18 mouse cellular contexts compared by ENCODE assay signal in genomic region chr6:29432156-29432555, GRCm38 (mm10). TPM values are rescaled to one million over a fixed set of nuclear protein-coding genes. Genes with fewer than 3 reads are reported as not detected.
DNase-seq lines count a peak whose midpoint lies in the region; ATAC-seq and TF ChIP-seq lines count a peak whose summit lies in the region.
"Had no signal": no experiment of that assay in that cellular context is flagged by ENCODE, and none has a peak within 500 bp of the region (broad histone marks: within the 10 kb centered on the region; RNA-seq: fewer than 3 reads in every experiment).

No protein-coding gene starts in this region.

- peak; percentile 7 for DNase-seq in hindbrain, postnatal 0 days (ENCODE audit: low spot score)
- DNase-seq in hindbrain, embryonic 10.5 days (ENCODE audit: low spot score): no peak
- peak; percentile 36 for DNase-seq in gastrocnemius, postnatal 14 days
- no peak for DNase-seq in lung, adult 2 months
- DNase-seq in cerebellum, postnatal 36 days: no peak
- DNase-seq in lung, postnatal 14 days: no peak
- DNase-seq: cerebellum, adult 18-20 months; kidney, adult 8-10 months had no signal

- intact Hi-C loops in gastrocnemius, postnatal 14 days (cut with DNase I; ENCODE audit: low total_unique reads): no loop called here

- ATAC-seq in hindbrain, postnatal 0 days: no peak
- no peak for ATAC-seq in heart, embryonic 14.5 days (ENCODE audit: insufficient number of reproducible peaks, insufficient read depth, low FRiP score, low read depth)
- ATAC-seq: CD4-positive, CD25-positive, alpha-beta regulatory T cell, adult 4 months; hindbrain, embryonic 16.5 days had no signal

- H3K27ac ChIP-seq in hindbrain, postnatal 0 days: no peak overlapping the region
- H3K27ac ChIP-seq in hindbrain, embryonic 10.5 days: no peak overlapping the region
- peak overlapping the region; percentile 99 for H3K27ac ChIP-seq in heart, embryonic 14.5 days (replicated peaks in 1 of 2; ENCODE audit: control insufficient read depth in 1 of 2, insufficient read depth in 1 of 2, low read depth in 2 of 2, low read length in 2 of 2)
- H3K27ac ChIP-seq: forebrain, embryonic 12.5 days had no signal

- H3K36me3 ChIP-seq in hindbrain, postnatal 0 days (ENCODE audit: insufficient read depth, low read length): no peaks in the 10 kb centered on the region
- no peaks in the 10 kb centered on the region for H3K36me3 ChIP-seq in hindbrain, embryonic 10.5 days
- peaks cover 5% of the 10 kb centered on the region for H3K36me3 ChIP-seq in heart, embryonic 14.5 days (ENCODE audit: control insufficient read depth, insufficient read depth, low read length)
- H3K36me3 ChIP-seq: forebrain, embryonic 12.5 days had no signal

- no peak for TF ChIP-seq POLR2A in lung, adult 2 months (IDR thresholded peaks at IDR 0.05; ENCODE audit: borderline replicate concordance, extremely low read depth, low read depth, low read length)

- H3K9me3 ChIP-seq in hindbrain, postnatal 0 days (ENCODE audit: low read length): no peaks in the 10 kb centered on the region
- no peaks in the 10 kb centered on the region for H3K9me3 ChIP-seq in hindbrain, embryonic 10.5 days
- no peaks in the 10 kb centered on the region for H3K9me3 ChIP-seq in heart, embryonic 14.5 days (ENCODE audit: control insufficient read depth, low read length)
- H3K9me3 ChIP-seq: forebrain, embryonic 12.5 days had no signal

- H3K4me3 ChIP-seq in hindbrain, postnatal 0 days (ENCODE audit: low read length): no peak overlapping the region
- H3K4me3 ChIP-seq in hindbrain, embryonic 10.5 days: no peak overlapping the region
- H3K4me3 ChIP-seq in heart, embryonic 14.5 days (ENCODE audit: control insufficient read depth in 1 of 2, insufficient read depth in 1 of 2, low read depth in 1 of 2, low read length in 2 of 2): no peak overlapping the region
- no peak overlapping the region for H3K4me3 ChIP-seq in lung, adult 2 months (replicated peaks; ENCODE audit: extremely low read depth, low read depth, low read length)

- peaks cover 16% of the 10 kb centered on the region; the same call in 1 of the 2 replicates for H3K4me1 ChIP-seq in hindbrain, postnatal 0 days (ENCODE audit: insufficient read depth, low read length)
- H3K4me1 ChIP-seq in hindbrain, embryonic 10.5 days (replicated peaks): peaks cover 61% of the 10 kb centered on the region
- H3K4me1 ChIP-seq in heart, embryonic 14.5 days (ENCODE audit: control insufficient read depth in 2 of 2, insufficient read depth in 2 of 2, low read length in 2 of 2): peaks cover 35 to 40% of the 10 kb centered on the region in 2 experiments
- peaks cover 10% of the 10 kb centered on the region; the same call in 1 of the 2 replicates for H3K4me1 ChIP-seq in lung, adult 2 months (ENCODE audit: control insufficient read depth, insufficient read depth, low read length)

- TF ChIP-seq CTCF in hindbrain, postnatal 0 days (IDR thresholded peaks at IDR 0.05; ENCODE audit: low read depth): no peak
- TF ChIP-seq CTCF in lung, adult 2 months (IDR thresholded peaks at IDR 0.05; ENCODE audit: insufficient read depth, low read length): no peak

- H3K4me2 ChIP-seq in hindbrain, postnatal 0 days (ENCODE audit: low read depth, low read length): no peak overlapping the region
- H3K4me2 ChIP-seq in heart, embryonic 14.5 days (ENCODE audit: low read length): peak overlapping the region; percentile 81

- 21% methylated on average over 3 of the region's 3 CpGs for WGBS in hindbrain, postnatal 0 days
- WGBS in hindbrain, embryonic 10.5 days: 42% methylated on average over 3 of the region's 3 CpGs
- 31% methylated on average over 3 of the region's 3 CpGs for WGBS in heart, embryonic 14.5 days
- WGBS in lung, adult 2 months: 42% methylated on average over 3 of the region's 3 CpGs

- H3K27me3 ChIP-seq in hindbrain, postnatal 0 days (ENCODE audit: insufficient read depth, low read length): peaks cover 13% of the 10 kb centered on the region
- H3K27me3 ChIP-seq in hindbrain, embryonic 10.5 days (ENCODE audit: insufficient read depth, poor library complexity, severe bottlenecking): peaks cover 71% of the 10 kb centered on the region
- H3K27me3 ChIP-seq in heart, embryonic 14.5 days (ENCODE audit: control insufficient read depth, insufficient read depth, low read length): no peaks in the 10 kb centered on the region

- no peak overlapping the region for H3K9ac ChIP-seq in hindbrain, postnatal 0 days (replicated peaks; ENCODE audit: low read length)
- H3K9ac ChIP-seq in heart, embryonic 14.5 days (ENCODE audit: low read length): peak overlapping the region; percentile 97

RNA-seq across cellular contexts. Expression of gene Flnc, which starts 0.9 kb away (rescaled TPM):
- 17.6 and 19.4 TPM in 2 replicates for total RNA-seq in hindbrain, postnatal 0 days (2014; rRNA removed)
- 1.8 TPM in 2 replicates for polyA plus RNA-seq in hindbrain, postnatal 0 days (2015; fragmentation: Nextera tagmentation; extraction: Ambion mirVana)
- 3.6 and 4.1 TPM in 2 replicates for polyA plus RNA-seq in hindbrain, embryonic 10.5 days (2016; fragmentation: Nextera tagmentation; extraction: Ambion mirVana)
- 100 to 1,000 TPM; 267 to 438 TPM for total RNA-seq in gastrocnemius, postnatal 14 days (2021)
- polyA plus RNA-seq in heart, embryonic 14.5 days (2014; fragmentation: Nextera tagmentation; extraction: Ambion mirVana): 36.8 and 47.7 TPM in 2 replicates
- polyA plus RNA-seq in lung, adult 2 months (2012; rRNA removed): 4.9 and 11.2 TPM in 2 replicates
- total RNA-seq: neutrophil, adult 5-6 weeks had no signal
- polyA plus RNA-seq: CD4-positive, CD25-positive, alpha-beta regulatory T cell, adult 4 months had no signal

RNA-seq across cellular contexts. Expression of gene Atp6v1f, which starts 35.4 kb away (rescaled TPM):
- total RNA-seq in hindbrain, postnatal 0 days (2014; rRNA removed): 229 and 240 TPM in 2 replicates
- 371 and 385 TPM in 2 replicates for polyA plus RNA-seq in hindbrain, postnatal 0 days (2015; fragmentation: Nextera tagmentation; extraction: Ambion mirVana)
- polyA plus RNA-seq in hindbrain, embryonic 10.5 days (2016; fragmentation: Nextera tagmentation; extraction: Ambion mirVana): 226 and 252 TPM in 2 replicates
- 10 to 100 TPM; 97.8 to 99.2 TPM for total RNA-seq in gastrocnemius, postnatal 14 days (2021)
- polyA plus RNA-seq in heart, embryonic 14.5 days (2014; fragmentation: Nextera tagmentation; extraction: Ambion mirVana): 208 and 250 TPM in 2 replicates
- 256 and 275 TPM in 2 replicates for polyA plus RNA-seq in lung, adult 2 months (2012; rRNA removed)

RNA-seq across cellular contexts. Expression of gene Ccdc136, which starts 36.0 kb away (rescaled TPM):
- 58.1 and 79.4 TPM in 2 replicates for total RNA-seq in hindbrain, postnatal 0 days (2014; rRNA removed)
- 56.4 and 62.0 TPM in 2 replicates for polyA plus RNA-seq in hindbrain, postnatal 0 days (2015; fragmentation: Nextera tagmentation; extraction: Ambion mirVana)
- polyA plus RNA-seq in hindbrain, embryonic 10.5 days (2016; fragmentation: Nextera tagmentation; extraction: Ambion mirVana): 21.5 and 22.4 TPM in 2 replicates
- 10 to 100 TPM in 1 of 2 experiments, 1 to 10 TPM in 1; 9.6 to 13.2 TPM for total RNA-seq in gastrocnemius, postnatal 14 days (2021)
- 28.3 and 30.8 TPM in 2 replicates for polyA plus RNA-seq in heart, embryonic 14.5 days (2014; fragmentation: Nextera tagmentation; extraction: Ambion mirVana)
- 2.5 and 3.2 TPM in 2 replicates for polyA plus RNA-seq in lung, adult 2 months (2012; rRNA removed)
- total RNA-seq: neutrophil, adult 5-6 weeks had no signal

RNA-seq across cellular contexts. Expression of gene Atp6v1fnb, which starts 39.1 kb away (rescaled TPM):
- total RNA-seq in hindbrain, postnatal 0 days (2014; rRNA removed): 0.47 TPM in 1 of 2 replicates, not detected in the other
- polyA plus RNA-seq in hindbrain, postnatal 0 days (2015; fragmentation: Nextera tagmentation; extraction: Ambion mirVana): 0.59 TPM in 1 of 2 replicates, not detected in the other
- not detected in 2 replicates for polyA plus RNA-seq in hindbrain, embryonic 10.5 days (2016; fragmentation: Nextera tagmentation; extraction: Ambion mirVana)
- total RNA-seq in gastrocnemius, postnatal 14 days (2021): not detected
- not detected in 2 replicates for polyA plus RNA-seq in heart, embryonic 14.5 days (2014; fragmentation: Nextera tagmentation; extraction: Ambion mirVana)
- 0.20 TPM in 1 of 2 replicates, not detected in the other for polyA plus RNA-seq in lung, adult 2 months (2012; rRNA removed)
- total RNA-seq: gastrocnemius, adult 8-10 months; liver, adult 2 months had no signal
- polyA plus RNA-seq: CD4-positive, CD25-positive, alpha-beta regulatory T cell, adult 4 months; hindbrain, embryonic 16.5 days; liver, adult 2 months; lung, postnatal 0 days; spleen, adult 2 months; urinary bladder, adult 2 months had no signal

RNA-seq across cellular contexts. Expression of gene Opn1sw, which starts 43.9 kb away (rescaled TPM):
- 2.2 TPM in 1 of 2 replicates, not detected in the other for total RNA-seq in hindbrain, postnatal 0 days (2014; rRNA removed)
- polyA plus RNA-seq in hindbrain, postnatal 0 days (2015; fragmentation: Nextera tagmentation; extraction: Ambion mirVana): 0.44 and 0.63 TPM in 2 replicates
- polyA plus RNA-seq in hindbrain, embryonic 10.5 days (2016; fragmentation: Nextera tagmentation; extraction: Ambion mirVana): 0.17 and 0.21 TPM in 2 replicates
- total RNA-seq in gastrocnemius, postnatal 14 days (2021): under 1 TPM; 0.09 to 0.14 TPM
- polyA plus RNA-seq in heart, embryonic 14.5 days (2014; fragmentation: Nextera tagmentation; extraction: Ambion mirVana): 0.46 and 1.1 TPM in 2 replicates
- 0.11 and 0.21 TPM in 2 replicates for polyA plus RNA-seq in lung, adult 2 months (2012; rRNA removed)
- total RNA-seq: neutrophil, adult 5-6 weeks had no signal
- polyA plus RNA-seq: spleen, adult 2 months had no signal

Comparison
In these comparisons a context has a peak if more than half of its experiments do, and no peak if none do; other contexts are left out.
1. DNase-seq: peak in hindbrain, postnatal 0 days (single experiment) and gastrocnemius, postnatal 14 days (single experiment); none in hindbrain, embryonic 10.5 days (single experiment), lung, adult 2 months (single experiment), cerebellum, postnatal 36 days (0 of 2) and lung, postnatal 14 days (single experiment).
2. H3K27ac ChIP-seq: peak in heart, embryonic 14.5 days (2 of 2); none in hindbrain, postnatal 0 days (single experiment) and hindbrain, embryonic 10.5 days (single experiment).